Mouse (Mus musculus) thymus, postnatal 4 days (tissue): Measurements from ENCODE around the gene Six4.
"Not testable (repeated sequence)": the region's sequence is repeated elsewhere in the genome, so short reads cannot be mapped to it uniquely, and the experiment has no call there.

Experiments
- DNase-seq: peaks from one replicate; pipeline ENCODE4 v3.0.0; 2021

The Six4 gene

GRCm38 (mm10) chr12:73087086-73087485, 26.2 kb downstream of the Six4 start:
- DNase-seq, result no peak

GRCm38 (mm10) chr12:73085739-73086630, 27.3 kb downstream of the Six4 start:
- no peak for DNase-seq

- DNase-seq, result no peak
These were observed 29.5 kb downstream of the Six4 start for GRCm38 (mm10) chr12:73083773-73084172.

GRCm38 (mm10) chr12:73081828-73082227, 31.4 kb downstream of the Six4 start:
- DNase-seq, result not testable (repeated sequence)

GRCm38 (mm10) chr12:73060805-73061410, 52.3 kb downstream of the Six4 start:
- DNase-seq, result no peak

GRCm38 (mm10) chr12:73057492-73057891, 55.8 kb downstream of the Six4 start:
- no peak for DNase-seq

- no peak for DNase-seq
These were observed 57.8 kb downstream of the Six4 start for GRCm38 (mm10) chr12:73055451-73055850.

GRCm38 (mm10) chr12:73054576-73055185, 58.6 kb downstream of the Six4 start:
- DNase-seq, result no peak

GRCm38 (mm10) chr12:73053668-73054241, 59.5 kb downstream of the Six4 start, which contains the start of gene Six1:
Six1 (minus strand) TSS chr12:73053887.
- DNase-seq, result peak; percentile 35

- DNase-seq, result no peak
These were observed 60.3 kb downstream of the Six4 start for GRCm38 (mm10) chr12:73052651-73053591.

GRCm38 (mm10) chr12:73052036-73052650, 61.1 kb downstream of the Six4 start:
- peak; percentile 24 for DNase-seq

GRCm38 (mm10) chr12:73050811-73051580, 62.3 kb downstream of the Six4 start:
- DNase-seq, result no peak

GRCm38 (mm10) chr12:73050305-73050704, 63.0 kb downstream of the Six4 start:
- DNase-seq, result no peak
